Mouse (Mus musculus) midbrain, embryonic 14.5 days (tissue): ENCODE measurements around the gene Pitpnm1. TPM values are rescaled to one million over a fixed set of nuclear protein-coding genes. Genes with fewer than 3 reads are reported as not detected.
A peak's percentile ranks its signal among the peaks of the same experiment; 100 is the strongest.

Experiments used
- ATAC-seq: fragments of 200-750 bp; cut with Nextera tagmentation; 2 replicates; pipeline ENCODE4 v1.8.0; 2017; ENCODE audit warnings: moderate number of reproducible peaks, moderate library complexity; ENCODE audit not compliant: low FRiP score, low TSS enrichment
- DNase-seq: peaks from one replicate; pipeline ENCODE4 v3.0.0-alpha.2; 2015
- H3K27ac ChIP-seq: fragments of 300-500 bp; sonication (generic); replicated peaks from 2 replicates; pipeline ENCODE4 v1.5.1; 2014; ENCODE audit warnings: mild to moderate bottlenecking, low read depth, low read length, moderate library complexity
- H3K27me3 ChIP-seq: fragments of 300-500 bp; sonication (generic); 2 replicates; pipeline ENCODE4 v1.6.1; 2014; ENCODE audit warnings: low read length, control low read depth, mixed read lengths; ENCODE audit not compliant: control insufficient read depth, insufficient read depth
- H3K36me3 ChIP-seq: fragments of 300-500 bp; sonication (generic); 2 replicates; pipeline ENCODE4 v1.6.1; 2014; ENCODE audit warnings: low read length, control low read depth; ENCODE audit not compliant: control insufficient read depth, insufficient read depth
- H3K4me1 ChIP-seq: fragments of 300-500 bp; sonication (generic); 2 replicates; pipeline ENCODE4 v1.6.1; 2014; ENCODE audit warnings: mild to moderate bottlenecking, antibody characterized with exemption, low read length, control low read depth; ENCODE audit not compliant: control insufficient read depth, insufficient read depth
- H3K4me2 ChIP-seq: fragments of 300-500 bp; sonication (generic); 2 replicates; pipeline ENCODE4 v1.6.1; 2014; ENCODE audit warnings: mild to moderate bottlenecking, low read length, moderate library complexity
- H3K4me3 ChIP-seq: fragments of 300-500 bp; sonication (generic); replicated peaks from 2 replicates; pipeline ENCODE4 v1.5.1; 2014; ENCODE audit warnings: low read depth, low read length
- H3K9ac ChIP-seq: fragments of 300-500 bp; sonication (generic); replicated peaks from 2 replicates; pipeline ENCODE4 v1.6.1; 2014; ENCODE audit warnings: mild to moderate bottlenecking, low read length, moderate library complexity
- H3K9me3 ChIP-seq: fragments of 300-500 bp; sonication (generic); 2 replicates; pipeline ENCODE4 v1.6.1; 2016; ENCODE audit warnings: low read length, control low read depth, mixed read lengths; ENCODE audit not compliant: control insufficient read depth
- WGBS: fragments of 180-500 bp; shearing (Covaris S2); extraction: QIAGEN DNeasy Blood & Tissue Kit; methylation state at CpG from one replicate; pipeline ENCODE4 v1.1.7; 2014; 5-methylcytosine and 5-hydroxymethylcytosine counted together
- polyA plus RNA-seq: library from polyadenylated mRNA; unstranded; fragments of >200 nt; fragmentation: Nextera tagmentation; extraction: Ambion mirVana; gene quantifications from 2 replicates; pipeline ENCODE4 v1.2.1, GENCODE M21; 2014

The Pitpnm1 gene
- polyA plus RNA-seq, 1 experiment from 2014 or later = 72.8 TPM

- no peak overlapping the region for H3K27ac ChIP-seq
- H3K4me3 ChIP-seq = no peak overlapping the region
- no peaks in the 10 kb centered on the region for H3K4me1 ChIP-seq
- 58% methylated on average over 5 of the region's 5 CpGs for WGBS
- H3K9ac ChIP-seq = no peak overlapping the region
- no peak overlapping the region for H3K4me2 ChIP-seq
- no peaks in the 10 kb centered on the region for H3K9me3 ChIP-seq
- H3K36me3 ChIP-seq = no peaks in the 10 kb centered on the region
- no peaks in the 10 kb centered on the region for H3K27me3 ChIP-seq
- ATAC-seq = no peak
- DNase-seq = no peak
Measured at GRCm38 (mm10) chr19:4088146-4088545, 11.7 kb upstream of the Pitpnm1 start.

GRCm38 (mm10) chr19:4089128-4089527, 10.7 kb upstream of the Pitpnm1 start:
- Histone ChIP-seq H3K36me3 (no peaks in the 10 kb centered on the region), H3K9me3 (no peaks in the 10 kb centered on the region), H3K9ac (no peak overlapping the region), H3K27me3 (no peaks in the 10 kb centered on the region), H3K4me2 (no peak overlapping the region), H3K4me1 (no peaks in the 10 kb centered on the region), H3K27ac (no peak overlapping the region), H3K4me3 (no peak overlapping the region)
- 65% methylated on average over 6 of the region's 6 CpGs for whole genome bisulfite sequencing
- ATAC-seq = no peak
- DNase-seq = no peak

- no peak overlapping the region for H3K4me2 ChIP-seq
- no peaks in the 10 kb centered on the region for H3K4me1 ChIP-seq
- no peak overlapping the region for H3K27ac ChIP-seq
- no peaks in the 10 kb centered on the region for H3K27me3 ChIP-seq
- H3K9me3 ChIP-seq = no peaks in the 10 kb centered on the region
- H3K9ac ChIP-seq = no peak overlapping the region
- no peak overlapping the region for H3K4me3 ChIP-seq
- no peaks in the 10 kb centered on the region for H3K36me3 ChIP-seq
- DNase-seq = no peak
- WGBS = 97% methylated on average over 3 of the region's 3 CpGs
- ATAC-seq = no peak
Measured at GRCm38 (mm10) chr19:4090446-4090845, 9.4 kb upstream of the Pitpnm1 start.

- Histone ChIP-seq H3K9me3 (no peaks in the 10 kb centered on the region), H3K27ac (no peak overlapping the region), H3K9ac (no peak overlapping the region), H3K4me3 (no peak overlapping the region), H3K36me3 (no peaks in the 10 kb centered on the region), H3K4me2 (no peak overlapping the region), H3K4me1 (peaks cover 6% of the 10 kb centered on the region; the same call in 1 of the 2 replicates), H3K27me3 (no peaks in the 10 kb centered on the region)
- WGBS = 65% methylated on average over 2 of the region's 2 CpGs
- DNase-seq = no peak
- no peak for ATAC-seq
Measured at GRCm38 (mm10) chr19:4091383-4091782, 8.4 kb upstream of the Pitpnm1 start.

- H3K4me1 ChIP-seq = peaks cover 11% of the 10 kb centered on the region
- H3K9ac ChIP-seq = no peak overlapping the region
- H3K4me2 ChIP-seq = no peak overlapping the region
- H3K36me3 ChIP-seq = no peaks in the 10 kb centered on the region
- H3K4me3 ChIP-seq = no peak overlapping the region
- no peak for DNase-seq
- H3K27ac ChIP-seq = no peak overlapping the region
- H3K27me3 ChIP-seq = no peaks in the 10 kb centered on the region
- 94% methylated on average over 3 of the region's 3 CpGs for WGBS
- no peaks in the 10 kb centered on the region for H3K9me3 ChIP-seq
- no peak for ATAC-seq
Measured at GRCm38 (mm10) chr19:4092750-4093149, 7.0 kb upstream of the Pitpnm1 start.

GRCm38 (mm10) chr19:4093772-4094171, 6.0 kb upstream of the Pitpnm1 start:
- H3K4me3 ChIP-seq = no peak overlapping the region
- WGBS = 81% methylated on average over 7 of the region's 7 CpGs
- ATAC-seq (no peak), DNase-seq (no peak)
- peaks cover 14% of the 10 kb centered on the region for H3K4me1 ChIP-seq
- H3K9ac ChIP-seq = no peak overlapping the region
- no peak overlapping the region for H3K27ac ChIP-seq
- no peaks in the 10 kb centered on the region for H3K36me3 ChIP-seq
- no peaks in the 10 kb centered on the region for H3K27me3 ChIP-seq
- no peaks in the 10 kb centered on the region for H3K9me3 ChIP-seq
- no peak overlapping the region for H3K4me2 ChIP-seq

- Histone ChIP-seq H3K9me3 (no peaks in the 10 kb centered on the region), H3K4me1 (peaks cover 19% of the 10 kb centered on the region), H3K27ac (no peak overlapping the region), H3K36me3 (no peaks in the 10 kb centered on the region), H3K4me3 (no peak overlapping the region), H3K9ac (no peak overlapping the region), H3K27me3 (no peaks in the 10 kb centered on the region), H3K4me2 (no peak overlapping the region)
- WGBS = 84% methylated on average over 3 of the region's 3 CpGs
- DNase-seq (no peak), ATAC-seq (no peak)
Measured at GRCm38 (mm10) chr19:4094348-4094747, 5.5 kb upstream of the Pitpnm1 start.

GRCm38 (mm10) chr19:4094774-4095303, 5.0 kb upstream of the Pitpnm1 start:
- DNase-seq = no peak
- H3K27me3 ChIP-seq = no peaks in the 10 kb centered on the region
- H3K27ac ChIP-seq = no peak overlapping the region
- no peaks in the 10 kb centered on the region for H3K36me3 ChIP-seq
- H3K4me1 ChIP-seq = peaks cover 24% of the 10 kb centered on the region
- H3K4me3 ChIP-seq = no peak overlapping the region
- H3K4me2 ChIP-seq = no peak overlapping the region
- no peak overlapping the region for H3K9ac ChIP-seq
- ATAC-seq = no peak
- H3K9me3 ChIP-seq = no peaks in the 10 kb centered on the region
- WGBS = 85% methylated on average over 5 of the region's 5 CpGs

GRCm38 (mm10) chr19:4095802-4096201, 4.0 kb upstream of the Pitpnm1 start:
- Histone ChIP-seq H3K9me3 (no peaks in the 10 kb centered on the region), H3K4me3 (no peak overlapping the region; the same call in 1 of the 2 replicates), H3K4me1 (peaks cover 29% of the 10 kb centered on the region), H3K9ac (no peak overlapping the region), H3K36me3 (no peaks in the 10 kb centered on the region), H3K27me3 (no peaks in the 10 kb centered on the region), H3K27ac (peak overlapping the region; percentile 92; the same call in 1 of the 2 replicates), H3K4me2 (peak overlapping the region; percentile 50)
- ATAC-seq = no peak
- WGBS = 59% methylated on average over 3 of the region's 3 CpGs
- no peak for DNase-seq
